Mouse (Mus musculus): ENCODE data around the gene Plxdc1.

DNA sequence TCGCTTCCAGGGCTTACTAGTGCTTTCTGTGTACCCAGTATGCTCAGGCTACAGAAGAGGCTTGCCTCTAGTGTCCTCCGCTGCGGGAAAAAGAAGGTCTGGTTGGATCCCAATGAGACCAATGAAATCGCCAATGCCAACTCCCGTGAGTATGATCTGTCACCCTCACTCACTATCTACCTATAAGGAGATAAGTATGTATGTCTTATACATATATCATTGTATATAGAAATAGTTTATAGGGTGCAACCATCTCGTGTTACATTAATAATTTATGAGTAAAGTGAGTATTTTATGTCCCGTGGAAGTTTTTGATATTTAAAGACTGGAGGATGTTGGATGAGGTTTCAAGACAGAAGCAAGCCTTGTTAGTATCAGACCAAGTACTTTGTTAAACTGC, 41.5 kb upstream of the Plxdc1 start:
- TF ChIP-seq CTCF (conservative IDR thresholded peaks at IDR 0.05; ENCODE audit: low read length) = no peak
- TF ChIP-seq POU5F1 (IDR thresholded peaks at IDR 0.05; ENCODE audit: borderline replicate concordance, low read length) = no peak
- TF ChIP-seq NANOG (IDR thresholded peaks at IDR 0.05; ENCODE audit: borderline replicate concordance, low read length) = no peak

Data from E14TG2a.4 (cell line).